Mouse (Mus musculus) myocyte (in vitro differentiated cells): ENCODE measurements at regions not wholly inside any gene's neighbourhood (a gene's known extent, or its start where the extent isn't known, plus 50 kb on each side); places are given as distances from the start of the nearest gene placed in this dataset.

Experiments
- H3K27me3 ChIP-seq: one replicate; pipeline ENCODE4 v1.6.1; 2011; ENCODE audit not compliant: control insufficient read depth, insufficient read depth, insufficient read length
- H3K36me3 ChIP-seq: one replicate; pipeline ENCODE4 v1.6.1; 2011; ENCODE audit not compliant: control insufficient read depth, insufficient read depth
- H3K4me2 ChIP-seq: one replicate; pipeline ENCODE4 v1.6.1; 2011; ENCODE audit warnings: low read depth, control low read depth
- H3K4me3 ChIP-seq: one replicate; pipeline ENCODE4 v1.5.1; 2011; ENCODE audit warnings: mild to moderate bottlenecking, control low read depth, moderate library complexity
- H3K79me2 ChIP-seq: one replicate; pipeline ENCODE4 v1.6.1; 2011; ENCODE audit not compliant: control insufficient read depth, insufficient read depth
- H3ac ChIP-seq: one replicate; pipeline ENCODE4 v1.6.1; 2011; ENCODE audit not compliant: control insufficient read depth, insufficient read length
- CEBPB ChIP-seq: IDR thresholded peaks from 2 replicates; pipeline ENCODE4 v1.6.1; 2011; ENCODE audit warnings: mild to moderate bottlenecking, moderate library complexity; ENCODE audit not compliant: poor library complexity, insufficient read depth, severe bottlenecking
- E2F4 ChIP-seq: IDR thresholded peaks from one replicate; pipeline ENCODE4 v1.6.1; 2011; ENCODE audit warnings: mild to moderate bottlenecking, control low read depth, moderate library complexity; ENCODE audit not compliant: insufficient read depth
- MAX ChIP-seq: IDR thresholded peaks from one replicate; pipeline ENCODE4 v1.6.1; 2011; ENCODE audit warnings: low read depth, mild to moderate bottlenecking, control low read depth
- MYOD1 ChIP-seq, 3 experiments: IDR thresholded peaks; one replicate each; pipeline ENCODE4 v1.6.1; 2011; ENCODE audit warnings: control low read depth in 2 of 3, low read depth in 2 of 3, mild to moderate bottlenecking in 2 of 3, moderate library complexity in 1 of 3; ENCODE audit not compliant: insufficient read length in 2 of 3, control insufficient read depth in 1 of 3
- MYOG ChIP-seq, 3 experiments: IDR thresholded peaks; one replicate each; pipeline ENCODE4 v1.6.1; 2011; ENCODE audit warnings: control low read depth in 2 of 3, low read depth in 2 of 3, mild to moderate bottlenecking in 2 of 3; ENCODE audit not compliant: insufficient read length in 2 of 3, control insufficient read depth in 1 of 3, insufficient read depth in 1 of 3
- POLR2A ChIP-seq: IDR thresholded peaks from one replicate; pipeline ENCODE4 v1.6.1; 2011; ENCODE audit warnings: low read depth, mild to moderate bottlenecking, control low read depth, moderate library complexity; ENCODE audit not compliant: insufficient read length
- POLR2AphosphoS2 ChIP-seq: IDR thresholded peaks from one replicate; pipeline ENCODE4 v1.6.1; 2011; ENCODE audit warnings: low read depth, control low read depth; ENCODE audit not compliant: insufficient read length
- REST ChIP-seq: IDR thresholded peaks from one replicate; pipeline ENCODE4 v1.6.1; 2011; ENCODE audit warnings: mild to moderate bottlenecking, control low read depth, moderate library complexity; ENCODE audit not compliant: insufficient read depth, insufficient read length
- SRF ChIP-seq: IDR thresholded peaks from one replicate; pipeline ENCODE4 v1.6.1; 2011; ENCODE audit warnings: low read depth; ENCODE audit not compliant: control insufficient read depth, insufficient read length
- TCF12 ChIP-seq: IDR thresholded peaks from one replicate; pipeline ENCODE4 v1.6.1; 2011; ENCODE audit warnings: mild to moderate bottlenecking, control low read depth; ENCODE audit not compliant: poor library complexity, insufficient read depth, severe bottlenecking
- TCF3 ChIP-seq: IDR thresholded peaks from one replicate; pipeline ENCODE4 v1.6.1; 2011; ENCODE audit warnings: low read depth, control low read depth; ENCODE audit not compliant: insufficient read length
- USF1 ChIP-seq: IDR thresholded peaks from one replicate; pipeline ENCODE4 v1.6.1; 2011; ENCODE audit warnings: low read depth, mild to moderate bottlenecking, control low read depth, moderate library complexity

GRCm38 (mm10) chr6:118250006-118250405 lies 52.5 kb upstream of the Ret start:
- Histone ChIP-seq H3ac (no peak overlapping the region), H3K36me3 (no peaks in the 10 kb centered on the region), H3K4me3 (no peak overlapping the region), H3K79me2 (no peaks in the 10 kb centered on the region), H3K27me3 (peaks cover 21% of the 10 kb centered on the region), H3K4me2 (no peak overlapping the region)
- TF ChIP-seq MYOD1 (IDR thresholded peaks at IDR 0.05; ENCODE audit: control insufficient read depth in 1 of 3, insufficient read length in 2 of 3, low read depth in 2 of 3): no peak
- TF ChIP-seq MYOG (IDR thresholded peaks at IDR 0.05; ENCODE audit: control insufficient read depth in 1 of 3, insufficient read depth in 1 of 3, insufficient read length in 2 of 3, low read depth in 2 of 3): no peak
- no peak for TF ChIP-seq POLR2A
- TF ChIP-seq TCF12: no peak
- TF ChIP-seq USF1: no peak
- TF ChIP-seq POLR2AphosphoS2: no peak
- TF ChIP-seq E2F4: no peak
- no peak for TF ChIP-seq REST
- TF ChIP-seq SRF: no peak
- no peak for TF ChIP-seq CEBPB
- TF ChIP-seq TCF3: no peak
- no peak for TF ChIP-seq MAX
